Mouse (Mus musculus) megakaryocyte progenitor cell, adult 5-6 weeks (primary cell): Measurements from ENCODE around the gene Apof. TPM values are rescaled to one million over a fixed set of nuclear protein-coding genes. Genes with fewer than 3 reads are reported as not detected.
A peak's percentile ranks its signal among the peaks of the same experiment; 100 is the strongest.

Source experiments
- ATAC-seq: replicated peaks from 2 replicates; pipeline ENCODE4 v1.8.0; 2016; ENCODE audit warnings: mild to moderate bottlenecking, moderate TSS enrichment, inconsistent platforms; ENCODE audit not compliant: poor library complexity
- total RNA-seq, 2 experiments: library from RNA; stranded (forward) in 1 of 2; stranded (reverse) in 1 of 2; fragments of 157-497, 149-512 nt in 1 of 2; fragments of 200-1000 nt in 1 of 2; gene quantifications; 2 replicates each; pipeline versions ENCODE4 v1.2.3 to v1.2.4; 2015 to 2017

The Apof gene
- total RNA-seq (2015) (not detected in 2 replicates), total RNA-seq (2017) (not detected in 2 replicates)

DNA sequence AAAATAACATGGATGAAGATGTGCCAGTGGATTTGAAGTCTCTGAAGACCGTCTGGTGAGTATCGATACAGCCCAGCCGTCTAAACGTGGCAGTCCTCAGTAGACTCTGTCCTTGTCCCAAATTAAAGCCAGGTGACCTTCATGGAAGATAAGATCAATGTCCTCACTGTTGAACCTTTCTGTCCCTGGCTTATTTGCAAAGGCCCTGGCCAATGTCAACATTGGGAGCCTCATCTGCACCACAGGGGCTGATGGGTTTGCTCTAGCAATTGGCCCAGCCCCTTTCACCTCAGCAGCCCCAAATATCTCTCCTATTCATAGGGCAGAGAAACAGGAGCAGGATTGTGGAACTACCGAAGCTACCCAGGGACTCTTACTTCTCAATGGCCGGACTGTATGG lies at the start of gene Apof:
TSS of gene Apof (plus strand) at position 301 of the 400 bp plus-strand sequence.
- ATAC-seq, result no peak

DNA sequence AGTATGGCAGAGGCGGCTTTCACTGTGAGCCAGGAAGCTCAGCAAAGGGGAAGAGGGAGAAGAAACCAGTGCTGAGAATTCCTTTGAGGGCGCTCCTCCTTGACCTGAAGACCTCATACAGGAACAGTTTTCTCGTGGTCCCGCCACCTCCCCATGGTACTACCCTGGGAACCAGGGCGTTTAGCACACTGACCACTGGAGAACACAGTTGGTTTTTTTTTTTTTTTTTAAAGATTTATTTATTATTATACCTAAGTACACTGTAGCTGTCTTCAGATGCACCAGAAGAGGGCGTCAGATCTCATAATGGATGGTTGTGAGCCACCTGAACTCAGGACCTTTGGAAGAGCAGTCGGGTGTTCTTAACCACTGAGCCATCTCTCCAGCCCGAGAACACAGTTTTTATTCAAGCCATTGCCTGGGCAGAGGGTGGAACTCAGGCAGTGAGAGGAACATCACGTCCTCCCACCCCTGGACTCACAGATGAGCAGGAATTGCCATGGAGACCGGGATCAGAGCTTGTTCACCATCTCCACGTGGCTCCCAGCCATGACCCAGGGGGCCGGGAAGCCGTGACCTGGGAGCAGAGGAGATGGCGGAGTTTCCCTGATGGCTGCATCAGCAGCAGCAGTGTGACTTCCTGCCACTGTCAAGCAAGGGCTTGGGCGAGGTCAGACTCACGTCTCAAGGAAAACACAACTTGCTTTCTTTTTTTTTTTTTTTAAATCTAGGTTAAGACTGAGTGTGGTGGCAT lies 46.8 kb upstream of the Apof start:
- no peak for ATAC-seq

DNA sequence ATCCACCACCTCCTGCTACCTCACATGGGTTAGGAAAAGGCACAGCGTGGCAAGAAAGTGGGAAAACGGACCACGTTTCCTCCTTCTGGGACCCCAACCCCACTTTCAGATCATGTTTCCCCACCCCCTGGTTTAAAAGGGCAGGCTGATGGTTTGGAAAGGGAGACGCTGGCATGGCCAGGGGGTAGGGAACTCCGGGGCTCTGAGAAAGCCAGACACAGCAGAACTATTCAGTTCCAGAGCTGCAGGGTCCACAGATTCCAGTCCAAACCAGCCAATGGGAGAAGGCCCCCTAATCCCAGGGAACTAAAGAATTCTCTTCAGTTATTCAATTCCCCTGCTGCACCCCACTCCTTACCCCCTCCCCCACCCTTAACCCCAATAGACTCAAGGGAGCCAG lies 43.4 kb upstream of the Apof start:
- ATAC-seq, result no peak

DNA sequence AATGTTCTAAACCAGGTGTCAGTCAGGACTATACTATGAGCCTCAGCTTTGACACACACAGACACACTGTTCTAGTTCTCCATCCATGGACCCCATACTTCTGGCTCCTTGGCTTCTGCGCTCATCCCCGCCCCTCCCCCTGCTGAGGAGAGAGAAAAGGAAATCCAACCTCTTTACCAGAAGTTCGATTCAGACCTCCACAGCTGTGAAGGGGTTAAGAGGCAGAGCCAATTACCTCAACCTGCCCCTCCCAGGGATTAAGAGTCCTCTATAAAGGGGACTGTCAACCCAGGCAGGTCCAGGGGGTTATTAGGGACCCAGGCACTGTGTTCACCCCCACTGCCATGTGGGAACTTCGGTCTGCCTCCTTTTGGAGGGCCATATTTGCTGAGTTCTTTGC lies 42.9 kb upstream of the Apof start, which contains the start of gene Mip:
TSS of gene Mip (plus strand) at position 301 of the 400 bp plus-strand sequence.
- no peak for ATAC-seq

DNA sequence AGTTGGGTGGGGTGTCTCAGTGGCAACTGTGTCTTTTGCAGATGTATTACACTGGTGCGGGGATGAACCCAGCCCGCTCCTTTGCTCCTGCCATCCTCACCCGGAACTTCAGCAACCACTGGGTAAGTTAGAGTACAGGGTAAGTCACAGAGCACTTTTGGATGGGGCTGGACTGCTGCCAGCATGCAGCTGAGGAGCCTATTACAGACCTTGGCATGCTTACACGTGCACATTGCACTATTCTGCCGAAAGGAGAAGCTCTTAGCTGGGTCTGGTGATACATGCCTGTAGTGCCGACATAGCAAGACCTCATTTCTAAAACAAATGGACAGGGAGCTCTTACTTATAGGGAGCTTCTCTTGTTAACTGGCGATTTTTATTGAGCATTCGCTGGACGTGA lies 40.9 kb upstream of the Apof start:
- ATAC-seq, result peak; percentile 13; the same call in 1 of the 2 replicates

DNA sequence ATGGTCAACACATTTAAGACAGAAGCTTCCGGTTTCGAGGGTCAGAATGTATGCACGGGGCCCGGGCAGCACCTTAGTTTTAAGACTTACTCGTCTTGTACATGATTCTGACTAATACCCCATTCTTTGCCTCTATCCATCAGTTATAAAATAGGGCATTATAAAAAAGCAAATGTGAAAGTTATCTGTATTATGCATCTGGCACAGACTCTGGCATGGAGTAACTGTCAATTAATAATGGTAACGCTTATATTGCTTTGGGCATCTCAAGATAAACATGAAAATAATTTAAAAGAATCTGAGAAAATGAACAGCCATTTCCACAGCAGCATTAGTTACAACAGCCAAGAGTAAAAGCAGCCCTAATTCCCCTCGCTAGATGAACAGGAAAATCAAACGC lies 40.5 kb upstream of the Apof start:
- ATAC-seq, result no peak

DNA sequence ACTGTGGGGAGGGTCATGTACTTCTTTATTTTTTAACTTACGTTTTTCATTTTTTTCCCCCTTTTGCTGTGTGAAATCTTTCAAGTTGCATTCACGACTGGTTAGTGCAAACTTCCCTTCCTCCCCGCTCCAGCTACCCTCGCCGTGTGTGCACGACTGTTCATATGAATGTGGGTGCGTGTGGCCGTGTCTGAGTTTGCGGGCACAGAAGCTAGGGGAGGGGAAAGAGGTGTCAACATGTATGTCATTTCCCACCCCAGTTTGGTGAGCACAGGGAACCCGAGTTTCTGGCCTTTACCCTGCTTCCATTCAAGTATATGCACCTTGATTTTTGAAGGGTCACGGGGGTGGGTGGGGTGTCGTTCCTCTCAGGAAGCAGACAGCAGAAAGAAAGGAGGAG lies 37.9 kb upstream of the Apof start:
- no peak for ATAC-seq

DNA sequence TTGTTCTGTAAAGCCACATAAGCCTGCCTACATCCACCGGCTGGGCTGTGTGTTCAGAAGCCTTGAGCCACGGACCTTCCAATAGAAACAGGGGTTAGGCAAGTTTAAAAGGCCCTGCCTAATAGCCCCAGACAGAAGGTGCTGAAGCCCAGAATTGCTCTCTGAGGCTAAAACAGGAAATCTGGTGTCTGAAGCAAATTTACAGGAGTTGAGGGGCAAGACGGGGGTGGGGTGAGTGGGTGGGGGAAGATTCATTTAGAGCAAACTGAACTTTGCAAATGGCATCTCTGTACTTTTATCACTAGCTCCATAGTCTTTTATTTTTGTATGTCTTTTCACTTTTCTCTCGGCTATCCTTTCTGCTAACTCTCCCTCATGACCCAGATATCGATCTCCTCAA lies 37.3 kb upstream of the Apof start:
- ATAC-seq, result 0 out of 2 replicates have a peak, but pooled peaks have one; percentile 8

DNA sequence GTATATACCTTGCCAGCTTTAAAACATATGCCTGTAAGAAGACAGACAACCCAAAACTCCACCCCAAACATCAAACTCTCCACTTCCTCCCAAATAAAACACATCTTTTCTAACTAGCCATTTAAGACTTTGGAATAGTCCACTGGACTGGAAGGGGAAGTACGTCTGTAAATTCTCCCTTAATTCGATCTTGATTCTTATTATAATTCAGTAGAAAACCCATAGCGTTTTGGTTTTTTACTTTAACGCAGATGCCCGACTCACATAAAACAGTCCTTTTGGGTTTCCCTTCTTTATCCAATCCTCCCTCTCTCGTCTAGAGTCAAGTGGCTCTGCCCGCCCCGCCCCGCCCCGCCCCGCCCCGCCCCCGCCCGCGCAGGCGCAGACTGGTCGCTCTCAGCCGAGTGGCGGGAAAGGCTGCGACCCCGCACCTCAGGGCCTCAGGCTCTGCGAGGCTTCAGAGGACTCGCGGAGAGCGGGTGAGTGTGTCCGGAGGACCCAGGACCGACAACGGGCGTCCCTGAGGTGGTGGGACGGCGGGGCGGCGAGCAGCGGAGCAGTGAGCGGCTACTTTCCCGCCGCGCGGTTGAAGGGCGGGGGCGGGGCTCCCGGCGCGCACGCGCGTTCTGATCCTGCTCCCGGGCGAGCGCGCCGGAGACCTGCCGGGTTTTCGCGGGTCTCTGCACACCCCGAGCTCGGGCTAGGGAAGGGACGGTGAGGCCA lies 36.6 kb upstream of the Apof start, which contains the start of gene Timeless:
TSS of gene Timeless (plus strand) at position 369 of the 723 bp plus-strand sequence.
- peak; percentile 42 for ATAC-seq

DNA sequence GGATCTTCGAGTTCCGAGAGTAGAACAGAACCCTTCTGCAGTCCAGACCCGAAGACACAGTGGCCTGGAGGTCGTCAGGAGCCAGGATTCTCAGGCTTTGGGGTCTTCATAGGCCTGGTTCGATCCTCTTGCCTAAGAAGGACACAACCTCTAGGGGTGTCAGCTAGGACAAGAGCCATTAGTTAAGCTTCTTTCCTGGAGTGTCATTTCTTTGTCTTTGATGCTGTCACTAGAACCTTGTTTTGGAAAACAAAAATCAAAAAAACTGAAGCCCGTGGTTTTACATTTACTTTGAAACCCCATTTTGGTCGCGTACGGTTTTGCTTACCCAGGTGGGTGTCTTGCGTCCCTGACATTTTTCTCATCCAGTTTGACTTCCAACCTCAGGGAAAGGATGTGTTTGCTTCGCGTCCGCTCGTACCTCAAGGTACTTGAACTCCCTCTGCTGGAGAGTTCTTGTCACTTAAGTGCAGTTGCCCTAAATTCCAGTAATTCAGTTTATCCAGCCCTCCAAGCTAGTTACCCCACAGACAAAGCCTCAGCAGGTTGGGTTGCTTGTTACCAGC lies 36.0 kb upstream of the Apof start:
- peak; percentile 59 for ATAC-seq

DNA sequence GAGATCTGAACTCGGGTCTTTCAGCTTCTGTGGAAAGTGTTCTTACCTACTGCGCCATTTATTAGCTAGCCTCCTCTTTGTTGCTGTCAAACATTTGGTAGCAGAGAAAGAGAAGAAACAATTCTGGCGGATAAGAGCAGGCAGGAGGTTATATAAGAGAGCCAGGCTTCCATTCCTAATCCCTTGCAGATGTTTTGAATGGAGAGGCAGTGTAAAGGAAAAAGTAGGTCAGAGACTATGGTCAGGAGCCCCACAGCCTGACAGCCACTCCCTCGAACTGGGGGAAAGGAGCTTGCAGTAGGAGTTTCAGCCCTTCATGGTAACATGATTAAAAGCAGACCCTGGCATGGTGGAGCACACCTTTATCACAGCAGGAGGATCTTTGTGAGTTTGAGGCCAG lies 32.1 kb upstream of the Apof start:
- ATAC-seq, result no peak

DNA sequence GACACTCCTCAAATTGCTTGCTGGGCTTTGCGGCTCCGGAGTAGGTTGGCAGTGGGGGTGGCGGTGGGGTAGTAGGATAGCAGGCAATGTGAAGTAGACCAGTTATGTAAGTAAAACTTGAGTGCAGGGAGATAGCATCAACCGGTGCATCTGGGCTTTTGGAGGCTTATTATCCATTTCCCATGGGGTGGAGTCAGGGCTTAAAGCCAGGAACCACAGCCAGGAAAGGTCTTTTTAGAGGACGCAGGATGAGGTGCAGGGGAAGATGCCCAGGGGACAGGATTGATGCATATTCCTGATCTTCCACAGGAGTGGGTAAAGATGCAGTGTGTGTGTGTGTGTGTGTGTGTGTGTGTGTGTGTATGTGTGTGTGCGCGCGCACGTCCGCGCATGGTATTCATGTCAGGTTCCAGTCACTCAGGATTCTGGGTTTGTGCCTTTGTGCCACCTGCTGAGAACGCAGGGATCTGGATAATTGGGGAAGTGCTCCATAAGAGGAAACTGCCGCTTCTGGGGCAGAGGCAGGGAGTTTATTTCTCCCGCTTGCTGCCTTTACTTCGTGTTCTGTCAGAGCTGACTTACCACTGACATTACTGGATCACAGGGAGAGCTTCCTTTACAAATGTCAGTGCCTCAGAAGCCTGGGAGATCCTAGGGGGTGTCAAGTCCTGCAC lies 30.5 kb upstream of the Apof start:
- peak; percentile 41 for ATAC-seq

DNA sequence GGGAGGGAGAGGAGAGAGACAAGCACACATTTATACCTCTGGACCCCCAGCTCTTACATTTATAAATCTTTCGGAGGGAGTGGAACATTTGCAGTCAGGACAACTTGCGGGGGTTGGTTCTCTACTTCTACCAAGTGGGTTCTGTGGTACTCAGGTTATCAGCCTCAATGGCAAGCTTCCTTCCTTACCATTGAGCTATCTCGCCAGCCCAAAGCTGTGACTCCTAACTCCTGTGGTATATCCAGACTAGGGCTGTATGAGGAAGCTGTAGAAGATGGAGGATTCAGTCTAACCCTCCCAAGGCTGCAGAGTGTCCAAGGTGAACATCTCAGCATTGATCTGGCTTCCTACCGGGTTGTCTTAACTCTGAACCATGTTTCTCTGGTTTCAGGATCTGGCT lies 29.3 kb upstream of the Apof start:
- ATAC-seq, result no peak

DNA sequence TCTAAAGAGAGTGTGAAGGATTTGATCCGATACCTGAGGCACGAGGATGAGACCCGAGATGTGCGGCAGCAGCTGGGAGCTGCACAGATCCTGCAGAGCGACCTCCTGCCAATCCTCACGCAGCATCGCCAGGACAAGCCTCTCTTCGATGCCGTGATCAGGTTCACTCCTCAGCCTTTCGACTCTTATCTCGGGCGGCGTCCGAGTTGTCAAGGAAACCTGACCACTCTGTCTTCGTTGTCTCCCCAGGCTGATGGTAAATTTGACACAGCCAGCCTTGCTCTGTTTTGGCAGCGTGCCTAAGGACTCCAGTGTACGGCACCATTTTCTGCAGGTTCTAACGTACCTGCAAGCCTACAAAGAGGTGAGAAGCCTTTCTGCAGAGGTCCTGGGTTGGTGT lies 28.3 kb upstream of the Apof start:
- peak; percentile 72 for ATAC-seq

DNA sequence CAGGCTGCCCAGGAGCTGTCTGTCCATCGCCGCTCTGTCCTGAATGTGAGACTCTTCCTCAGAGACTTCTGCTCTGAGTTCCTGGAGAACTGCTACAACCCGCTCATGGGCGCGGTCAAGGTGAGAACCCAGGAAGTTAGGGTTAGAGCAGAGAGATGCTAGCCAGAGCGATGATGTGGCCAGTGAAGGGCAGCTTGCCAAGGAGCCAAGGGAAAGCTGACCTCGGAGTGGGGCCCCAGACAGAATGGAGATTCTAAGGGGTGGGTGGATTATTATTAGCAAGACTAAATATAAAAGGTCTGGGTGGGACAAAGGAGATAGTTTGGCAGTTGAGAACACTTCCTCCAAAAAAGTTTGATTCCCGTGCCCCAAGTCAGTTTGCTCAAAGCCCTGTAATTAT lies 25.2 kb upstream of the Apof start:
- ATAC-seq, result no peak

DNA sequence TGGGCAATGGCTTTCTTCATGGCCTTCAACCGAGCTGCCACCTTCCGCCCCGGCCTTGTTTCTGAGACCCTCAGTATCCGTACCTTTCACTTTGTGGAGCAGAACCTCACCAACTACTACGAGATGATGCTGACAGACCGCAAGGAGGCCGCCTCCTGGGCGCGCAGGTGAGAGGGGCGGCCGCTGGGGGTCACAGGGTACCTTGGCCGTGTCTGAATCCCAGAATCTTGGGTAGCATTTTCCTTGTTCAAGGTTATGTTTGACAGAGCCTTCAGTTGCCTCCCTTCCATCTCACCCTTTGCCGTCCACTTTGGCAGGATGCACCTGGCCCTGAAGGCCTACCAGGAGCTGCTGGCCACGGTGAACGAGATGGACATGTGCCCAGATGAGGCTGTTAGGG lies 24.4 kb upstream of the Apof start:
- ATAC-seq, result no peak

DNA sequence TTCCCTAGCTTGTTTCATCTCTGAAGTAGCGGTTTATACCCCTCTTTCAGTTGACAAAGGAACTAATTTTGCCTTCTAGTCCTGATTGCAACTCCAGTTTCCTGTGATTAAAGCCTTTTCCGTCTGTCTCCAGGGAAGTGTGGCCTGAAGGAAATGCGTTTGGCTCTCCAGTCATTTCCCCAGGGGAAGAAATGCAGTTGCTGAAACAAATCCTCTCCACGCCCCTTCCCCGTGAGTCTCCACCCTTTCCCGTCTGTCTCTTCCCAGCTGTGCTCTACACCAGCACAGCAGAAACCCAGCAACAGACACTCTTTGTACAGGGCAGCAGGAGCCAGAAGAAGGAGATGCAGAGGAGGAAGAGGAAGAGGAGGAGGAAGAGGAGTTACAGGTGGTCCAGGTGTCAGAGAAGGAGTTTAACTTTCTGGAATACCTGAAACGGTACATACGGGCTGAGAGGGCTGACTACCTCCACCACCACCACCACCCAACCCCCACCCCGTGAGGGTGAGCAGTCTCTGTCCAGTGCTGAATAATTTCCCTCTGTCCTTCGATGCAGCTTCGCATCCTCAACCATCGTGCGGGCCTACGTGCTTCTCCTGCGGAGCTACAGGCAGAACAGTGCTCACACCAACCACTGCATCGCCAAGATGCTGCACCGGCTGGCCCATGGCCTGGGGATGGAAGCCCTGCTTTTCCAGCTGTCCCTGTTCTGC lies 21.3 kb upstream of the Apof start:
- no peak for ATAC-seq

DNA sequence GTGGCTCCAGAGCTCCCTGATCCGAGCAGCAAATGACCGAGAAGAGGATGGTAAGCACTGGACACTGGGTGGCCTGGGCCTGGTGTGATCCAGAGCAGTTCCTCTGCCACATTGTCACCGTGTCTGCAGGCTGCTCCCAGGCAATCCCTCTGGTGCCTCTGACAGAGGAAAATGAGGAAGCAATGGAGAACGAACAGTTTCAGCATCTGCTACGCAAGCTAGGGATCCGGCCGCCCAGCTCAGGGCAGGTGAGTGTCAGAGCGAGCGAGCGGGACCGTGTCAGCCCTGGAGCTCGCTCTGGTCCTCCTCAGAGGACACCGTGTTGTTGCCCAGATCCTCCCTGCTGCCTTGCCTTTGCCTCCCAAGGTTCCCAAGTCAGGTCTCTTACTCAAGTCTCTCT lies 17.9 kb upstream of the Apof start:
- ATAC-seq, result peak; percentile 11; the same call in 1 of the 2 replicates

DNA sequence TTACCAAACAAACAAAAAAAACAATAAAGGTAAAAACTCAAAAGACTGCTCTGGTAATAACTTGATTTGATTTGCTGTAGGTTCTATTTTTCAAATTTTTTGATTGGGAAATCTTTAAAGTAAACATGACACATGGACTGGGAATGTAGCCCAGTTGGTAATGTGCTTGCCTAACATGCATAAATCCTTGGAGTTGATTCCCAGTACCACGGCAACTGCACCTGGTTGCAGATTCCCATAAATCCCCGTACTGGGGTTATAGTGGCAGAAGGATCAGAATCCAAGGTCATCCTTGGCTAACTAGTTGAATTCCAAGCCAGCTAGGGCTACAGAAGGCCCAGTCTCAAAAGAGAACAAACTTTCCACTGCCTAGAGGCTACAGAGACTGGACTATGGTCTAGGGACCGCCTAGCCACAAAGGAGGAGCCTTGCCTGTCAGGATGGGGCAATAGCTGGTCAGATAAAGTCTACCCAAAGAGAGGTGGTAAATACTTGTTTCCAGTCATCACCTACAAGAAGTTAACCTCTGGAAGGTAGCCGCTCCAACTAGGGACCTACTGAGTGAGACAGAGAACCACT lies 14.7 kb upstream of the Apof start, which contains the start of gene Apon:
TSS of gene Apon (plus strand) at position 420 of the 579 bp plus-strand sequence.
- ATAC-seq, result no peak

DNA sequence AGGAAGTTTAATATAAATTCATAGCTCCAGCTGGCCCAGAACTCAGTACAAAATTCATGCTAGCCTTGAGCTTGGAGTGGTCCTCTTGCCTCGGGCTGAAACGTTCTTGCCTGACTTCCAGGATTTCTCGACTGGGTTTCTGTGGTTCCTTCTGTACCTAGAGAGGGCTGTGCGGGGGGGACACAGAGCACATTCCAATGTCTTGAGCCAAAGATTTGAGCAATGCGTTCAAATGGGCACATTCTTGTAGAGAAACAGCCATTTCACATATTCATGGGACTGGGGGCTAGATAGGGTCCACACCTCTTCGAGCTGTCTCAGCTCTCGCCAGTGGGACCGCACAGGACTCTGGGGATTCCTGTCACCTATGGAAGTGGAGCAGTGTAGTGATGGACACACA lies 12.5 kb upstream of the Apof start:
- ATAC-seq, result no peak
